Mouse (Mus musculus): ENCODE data around the gene Pknox2. TPM values are rescaled to one million over a fixed set of nuclear protein-coding genes. Genes with fewer than 3 reads are reported as not detected.
A peak's percentile ranks its signal among the peaks of the same experiment; 100 is the strongest.

The Pknox2 gene
- polyA plus RNA-seq, 1 experiment from 2014 or later, result 27.1 TPM

DNA sequence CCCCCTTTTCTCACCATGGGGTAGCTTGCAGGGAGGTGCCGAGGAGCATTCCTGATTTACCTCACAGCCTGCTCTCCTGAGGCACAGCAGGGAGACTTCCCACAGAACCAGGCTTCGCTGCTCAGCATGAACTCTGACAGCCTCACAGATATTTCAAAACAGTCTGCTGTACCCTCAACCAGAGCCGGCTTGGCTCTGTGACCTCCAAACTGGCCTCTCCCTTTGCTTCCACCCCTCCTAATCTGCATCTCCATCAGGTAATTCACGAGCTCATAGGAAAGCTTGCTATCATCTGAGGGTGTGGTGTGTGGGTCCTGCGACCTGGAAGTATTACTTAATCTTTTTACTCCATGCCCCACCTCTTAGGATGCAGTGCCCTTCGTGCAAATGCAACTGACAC is 142.5 kb downstream of the Pknox2 start:
- Histone ChIP-seq H3K4me2 (no peak overlapping the region), H3K4me3 (replicated peaks) (no peak overlapping the region), H3K9me3 (no peaks in the 10 kb centered on the region), H3K36me3 (replicated peaks) (no peaks in the 10 kb centered on the region), H3K27ac (no peak overlapping the region), H3K27me3 (0 out of 2 replicates have a peak, but pooled peaks cover 6% of the 10 kb centered on the region), H3K9ac (no peak overlapping the region), H3K4me1 (peaks cover 53% of the 10 kb centered on the region)
- ATAC-seq (ENCODE audit: low FRiP score), result no peak
- 34% methylated on average over 6 of the region's 6 CpGs for WGBS

DNA sequence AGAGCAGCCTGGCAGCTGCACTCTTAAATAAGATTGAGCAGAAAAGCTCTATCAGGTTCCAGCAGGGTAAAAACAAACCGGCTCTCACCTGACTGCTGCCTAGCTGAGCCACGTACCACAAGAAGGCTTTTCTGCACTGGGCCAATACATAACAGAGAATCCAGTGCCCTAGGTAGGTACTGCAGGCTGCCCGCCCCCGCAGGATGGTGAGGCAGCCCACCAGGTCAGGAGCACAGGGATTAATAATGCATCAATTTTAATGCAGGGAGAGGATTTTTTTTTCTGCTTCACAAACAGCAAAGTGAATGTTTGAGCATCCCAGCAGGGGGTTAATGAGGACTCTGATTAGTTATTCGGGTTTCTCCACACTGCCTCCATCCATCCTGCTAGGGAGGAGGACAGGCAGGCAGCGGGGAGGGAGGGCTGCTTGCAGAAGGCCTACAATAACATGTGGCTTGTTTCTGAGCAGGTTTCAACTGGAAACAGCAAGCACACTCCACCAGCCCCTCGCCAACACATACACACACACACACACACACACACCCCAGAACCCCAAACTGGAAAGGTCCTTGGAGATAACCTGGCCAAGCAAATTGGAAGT is 145.2 kb downstream of the Pknox2 start:
- 8% methylated on average over 7 of the region's 7 CpGs for WGBS
- peak; percentile 87 for ATAC-seq (ENCODE audit: low FRiP score)
- 0 out of 2 replicates have a peak, but pooled peaks cover 6% of the 10 kb centered on the region for H3K27me3 ChIP-seq
- H3K4me1 ChIP-seq, result peaks cover 44% of the 10 kb centered on the region
- H3K4me2 ChIP-seq, result peak overlapping the region; percentile 6
- no peak overlapping the region for H3K4me3 ChIP-seq (replicated peaks)
- no peak overlapping the region for H3K9ac ChIP-seq
- H3K36me3 ChIP-seq (replicated peaks), result no peaks in the 10 kb centered on the region
- H3K9me3 ChIP-seq, result no peaks in the 10 kb centered on the region
- H3K27ac ChIP-seq, result peak overlapping the region; percentile 85

DNA sequence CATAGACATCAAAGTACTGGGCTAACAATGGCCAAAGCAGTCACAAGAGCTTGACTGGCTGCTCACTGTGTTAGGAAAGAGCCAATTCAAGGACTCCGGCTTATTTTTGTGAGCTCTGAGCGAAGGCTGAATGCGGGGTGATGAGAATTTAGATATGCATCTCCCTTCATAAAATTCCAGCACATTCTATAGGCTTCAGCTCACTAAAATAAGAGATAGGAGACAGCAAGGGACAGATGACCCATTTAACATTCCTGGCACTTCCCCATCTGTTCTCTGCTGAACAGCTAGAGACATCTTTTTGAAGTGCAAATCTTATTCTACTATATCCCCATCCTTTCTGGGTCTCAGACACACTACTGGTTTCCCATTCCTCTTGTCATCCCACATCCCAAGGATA is 147.8 kb downstream of the Pknox2 start:
- H3K4me1 ChIP-seq, result peaks cover 28% of the 10 kb centered on the region
- no peaks in the 10 kb centered on the region for H3K9me3 ChIP-seq
- ATAC-seq (ENCODE audit: low FRiP score), result no peak
- no peak overlapping the region for H3K4me3 ChIP-seq (replicated peaks)
- H3K4me2 ChIP-seq, result no peak overlapping the region
- H3K27me3 ChIP-seq, result 0 out of 2 replicates have a peak, but pooled peaks cover 4% of the 10 kb centered on the region
- WGBS, result 87% methylated on average over 3 of the region's 3 CpGs
- H3K9ac ChIP-seq, result no peak overlapping the region
- no peaks in the 10 kb centered on the region for H3K36me3 ChIP-seq (replicated peaks)
- no peak overlapping the region for H3K27ac ChIP-seq

DNA sequence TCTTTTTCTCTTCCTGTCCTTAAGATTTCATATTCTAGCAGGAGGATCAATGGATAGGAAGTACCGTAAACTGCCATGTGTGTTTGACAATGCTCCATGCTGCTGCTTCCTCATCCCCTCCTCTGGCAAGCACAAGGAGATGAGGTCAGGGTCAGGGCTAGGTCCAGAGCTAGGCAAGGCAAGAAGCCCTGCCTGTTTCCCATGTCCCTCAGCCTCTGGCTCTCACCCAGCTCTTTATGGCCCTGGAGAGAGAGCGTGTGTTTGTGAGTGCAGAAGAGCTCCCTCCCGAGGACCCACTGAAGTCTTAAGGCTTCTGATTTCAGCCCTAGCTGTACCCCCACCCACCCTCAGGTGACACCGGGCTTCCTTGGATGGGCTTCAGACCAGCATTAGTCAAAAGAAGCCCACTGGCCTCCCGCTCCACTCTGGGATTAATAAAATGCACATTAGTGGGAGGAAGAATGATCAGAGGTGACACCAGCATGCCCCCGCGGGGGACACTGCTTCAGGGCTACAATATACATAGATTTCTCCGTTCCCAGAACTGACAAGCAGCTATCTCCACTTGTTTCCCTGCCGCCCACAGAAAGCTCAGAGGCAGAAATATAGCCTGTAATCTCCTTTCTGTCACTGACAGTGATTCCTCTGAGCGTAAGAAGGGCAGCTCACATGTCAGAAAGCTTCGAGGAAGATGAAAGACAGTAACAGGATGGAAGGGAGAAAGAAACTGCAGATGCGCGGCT is 156.4 kb downstream of the Pknox2 start:
- H3K4me3 ChIP-seq (replicated peaks), result no peak overlapping the region
- peaks cover 16% of the 10 kb centered on the region for H3K4me1 ChIP-seq
- 0 out of 2 replicates have a peak overlapping the region, but pooled peaks have one; percentile 4 for H3K27ac ChIP-seq
- H3K27me3 ChIP-seq, result no peaks in the 10 kb centered on the region
- no peak overlapping the region for H3K4me2 ChIP-seq
- no peaks in the 10 kb centered on the region; the same call in 1 of the 2 replicates for H3K36me3 ChIP-seq (replicated peaks)
- no peaks in the 10 kb centered on the region for H3K9me3 ChIP-seq
- H3K9ac ChIP-seq, result no peak overlapping the region
- no peak for ATAC-seq (ENCODE audit: low FRiP score)
- WGBS, result 76% methylated on average over 13 of the region's 13 CpGs

DNA sequence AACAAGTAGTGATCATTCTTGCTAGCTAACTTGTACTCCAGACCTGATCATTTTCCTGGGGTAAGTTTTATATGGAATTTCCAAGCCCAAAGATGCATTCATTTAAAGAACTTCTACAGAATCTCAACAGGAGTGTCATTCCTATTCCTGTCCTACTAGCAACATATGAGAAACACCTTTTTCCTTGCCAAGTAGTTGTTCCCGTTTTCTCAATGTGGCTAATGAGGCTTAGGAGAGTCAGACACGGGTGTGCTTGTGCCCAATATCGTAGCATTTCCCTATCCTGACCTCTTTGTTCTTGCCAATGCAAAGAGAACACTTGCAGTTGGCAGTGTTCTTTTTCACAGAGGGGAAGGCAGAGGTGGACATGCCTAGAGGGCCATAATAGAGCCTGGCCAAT is 157.2 kb downstream of the Pknox2 start:
- no peak for ATAC-seq (ENCODE audit: low FRiP score)
- Histone ChIP-seq H3K4me2 (no peak overlapping the region), H3K4me3 (replicated peaks) (no peak overlapping the region), H3K9me3 (no peaks in the 10 kb centered on the region), H3K27me3 (no peaks in the 10 kb centered on the region), H3K27ac (no peak overlapping the region), H3K36me3 (replicated peaks) (no peaks in the 10 kb centered on the region; the same call in 1 of the 2 replicates), H3K9ac (no peak overlapping the region), H3K4me1 (peaks cover 20% of the 10 kb centered on the region)
- whole genome bisulfite sequencing, result 88% methylated on average over 3 of the region's 3 CpGs

DNA sequence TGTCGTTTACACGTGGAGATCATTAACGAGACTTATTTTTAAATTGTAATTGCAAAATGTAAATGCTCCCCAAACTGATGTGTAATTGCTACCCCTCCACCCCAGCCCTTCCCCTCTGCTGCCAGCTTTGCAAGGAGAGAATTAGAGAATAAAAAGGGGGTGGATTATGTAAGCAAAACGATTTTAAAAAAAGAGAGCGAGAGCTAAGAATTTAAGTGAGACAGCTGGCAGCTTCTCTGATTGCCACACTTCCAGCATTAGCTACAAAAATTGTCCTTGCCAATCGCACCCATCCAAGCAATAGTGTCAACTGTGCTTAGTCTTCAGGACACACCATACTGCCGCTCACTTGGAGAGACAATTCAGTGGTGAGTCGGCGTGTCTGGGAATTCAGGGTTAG is 162.0 kb downstream of the Pknox2 start:
- Histone ChIP-seq H3K4me2 (no peak overlapping the region), H3K9ac (no peak overlapping the region), H3K36me3 (replicated peaks) (no peaks in the 10 kb centered on the region; the same call in 1 of the 2 replicates), H3K27ac (no peak overlapping the region), H3K4me3 (replicated peaks) (no peak overlapping the region), H3K27me3 (no peaks in the 10 kb centered on the region), H3K9me3 (no peaks in the 10 kb centered on the region), H3K4me1 (peaks cover 6% of the 10 kb centered on the region; the same call in 1 of the 2 replicates)
- 71% methylated on average over 9 of the region's 9 CpGs for WGBS
- ATAC-seq (ENCODE audit: low FRiP score), result no peak

DNA sequence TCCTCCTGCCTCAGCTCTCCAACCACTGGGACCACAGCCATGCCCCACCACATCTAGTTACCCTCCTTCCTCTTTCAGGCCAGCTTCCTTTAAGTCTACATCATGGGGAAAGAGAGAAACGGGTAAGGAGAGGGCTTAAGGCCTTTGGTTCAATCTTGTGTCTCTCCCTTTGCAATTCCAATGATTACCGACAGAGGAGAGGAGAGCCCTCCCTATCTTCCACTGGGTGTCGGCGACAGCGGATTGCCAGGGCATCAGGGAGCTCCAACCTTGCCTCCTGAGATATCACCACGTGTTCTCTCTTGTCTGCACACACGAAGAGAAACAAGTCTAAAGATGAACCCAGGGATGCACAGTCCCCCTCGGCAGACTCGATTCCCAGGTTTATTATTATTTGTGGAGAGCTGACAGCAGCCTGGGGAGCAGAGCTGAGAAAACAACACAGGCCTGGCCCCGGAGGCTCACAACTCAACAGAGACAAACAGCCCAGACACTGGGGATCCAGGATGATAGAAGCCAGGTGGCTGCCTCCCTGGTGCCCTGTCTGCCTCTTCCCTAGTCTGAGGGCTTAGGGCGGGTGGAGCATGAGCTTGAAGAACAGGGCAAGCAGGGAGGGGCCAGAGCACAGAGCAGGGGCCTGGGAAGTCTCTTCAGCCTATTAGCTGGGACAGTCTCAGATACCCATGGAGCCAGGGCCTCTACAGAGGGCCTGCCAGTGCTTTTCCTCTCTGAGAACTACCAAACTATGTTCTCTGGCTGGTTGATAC is 170.4 kb downstream of the Pknox2 start:
- Histone ChIP-seq H3K4me1 (peaks cover 35% of the 10 kb centered on the region), H3K27ac (no peak overlapping the region), H3K4me2 (no peak overlapping the region), H3K36me3 (replicated peaks) (no peaks in the 10 kb centered on the region), H3K4me3 (replicated peaks) (no peak overlapping the region), H3K9ac (no peak overlapping the region), H3K9me3 (no peaks in the 10 kb centered on the region), H3K27me3 (0 out of 2 replicates have a peak, but pooled peaks cover 3% of the 10 kb centered on the region)
- no peak for ATAC-seq (ENCODE audit: low FRiP score)
- WGBS, result 53% methylated on average over 11 of the region's 11 CpGs

DNA sequence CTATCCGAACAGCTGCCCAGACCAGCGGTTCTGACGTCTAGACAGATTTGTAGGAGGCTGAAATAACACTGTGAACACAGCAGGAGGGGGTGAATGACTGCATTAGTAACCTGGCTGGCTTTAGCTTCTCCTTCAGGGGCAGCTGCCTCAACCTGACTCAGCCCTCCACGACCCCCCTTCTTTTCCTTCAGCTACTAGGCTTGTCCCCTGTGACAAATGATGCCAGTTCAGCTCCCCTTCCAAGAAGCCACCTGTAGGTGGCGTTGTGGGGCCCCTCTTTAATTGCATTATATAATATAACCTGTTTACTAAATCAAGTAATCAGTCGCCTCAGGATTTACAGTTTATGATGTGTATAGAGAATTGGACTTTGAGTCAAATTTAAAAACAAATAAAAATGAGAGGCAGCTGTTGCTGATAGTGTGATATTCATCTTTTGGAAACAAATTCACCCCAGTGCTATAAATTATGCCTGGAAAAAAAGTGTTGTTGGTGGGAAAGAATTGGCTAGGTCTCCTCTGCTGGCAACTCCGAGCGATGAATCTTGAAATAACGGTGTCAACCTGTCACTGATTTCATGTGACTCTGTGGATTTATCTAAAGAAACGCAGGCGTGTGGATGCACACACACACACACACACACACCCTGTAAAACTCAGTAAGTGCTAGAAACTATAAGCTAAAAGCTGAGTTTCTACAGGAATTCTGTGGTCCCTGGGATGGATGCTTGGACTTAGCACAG is 173.6 kb downstream of the Pknox2 start:
- H3K4me1 ChIP-seq, result peaks cover 43% of the 10 kb centered on the region
- H3K27me3 ChIP-seq, result 0 out of 2 replicates have a peak, but pooled peaks cover 8% of the 10 kb centered on the region
- no peak overlapping the region for H3K27ac ChIP-seq
- 58% methylated on average over 11 of the region's 11 CpGs for WGBS
- H3K9me3 ChIP-seq, result no peaks in the 10 kb centered on the region
- no peak overlapping the region for H3K4me2 ChIP-seq
- no peak overlapping the region for H3K9ac ChIP-seq
- ATAC-seq (ENCODE audit: low FRiP score), result no peak
- H3K36me3 ChIP-seq (replicated peaks), result no peaks in the 10 kb centered on the region
- H3K4me3 ChIP-seq (replicated peaks), result no peak overlapping the region

DNA sequence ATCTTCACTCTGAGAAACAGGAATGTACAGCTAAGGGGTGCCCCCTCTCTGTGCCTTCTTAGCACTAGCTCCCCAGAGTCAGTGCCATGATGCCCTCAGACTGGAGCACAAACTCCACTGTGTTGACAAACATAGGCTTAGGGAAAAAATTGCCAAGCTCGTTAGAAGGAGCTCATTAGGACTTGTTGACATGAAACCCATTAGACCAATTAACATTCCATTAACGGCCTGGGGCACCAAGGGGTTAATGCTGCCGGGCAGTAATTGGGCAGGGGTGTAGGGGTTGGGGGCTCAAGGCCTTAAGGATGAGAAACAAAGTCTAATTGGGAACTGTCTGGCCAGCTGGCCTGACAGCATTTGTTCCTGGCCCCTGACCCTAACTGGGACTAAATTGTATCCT is 175.1 kb downstream of the Pknox2 start:
- Histone ChIP-seq H3K9ac (no peak overlapping the region), H3K9me3 (no peaks in the 10 kb centered on the region), H3K4me2 (no peak overlapping the region), H3K4me3 (replicated peaks) (no peak overlapping the region), H3K36me3 (replicated peaks) (0 out of 2 replicates have a peak, but pooled peaks cover 4% of the 10 kb centered on the region), H3K4me1 (peaks cover 46% of the 10 kb centered on the region), H3K27ac (no peak overlapping the region), H3K27me3 (0 out of 2 replicates have a peak, but pooled peaks cover 8% of the 10 kb centered on the region)
- peak; percentile 19; the same call in 1 of the 2 replicates for ATAC-seq (ENCODE audit: low FRiP score)
- WGBS, result 2% methylated on average over 3 of the region's 3 CpGs

DNA sequence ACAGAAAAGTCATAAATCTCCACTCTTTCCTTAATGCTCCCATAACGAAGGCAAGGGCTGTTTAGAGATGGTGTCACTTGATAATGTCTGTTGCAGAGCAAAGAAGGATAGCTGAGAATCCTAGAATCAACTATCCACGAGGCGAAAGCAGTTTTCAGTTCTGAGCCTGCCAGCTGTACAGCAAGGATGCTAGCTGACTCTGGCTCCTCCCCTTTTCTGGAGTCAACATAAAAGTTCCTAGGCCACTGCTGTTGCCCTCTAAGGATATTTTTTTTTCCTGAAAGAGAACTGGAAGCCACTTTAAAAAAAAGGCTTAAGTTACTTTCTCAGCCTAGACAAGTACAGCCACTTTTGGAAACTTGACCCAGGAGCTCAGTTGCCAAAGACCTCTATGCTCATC is 176.1 kb downstream of the Pknox2 start:
- no peaks in the 10 kb centered on the region for H3K9me3 ChIP-seq
- no peak overlapping the region for H3K4me2 ChIP-seq
- 39% methylated on average over 3 of the region's 3 CpGs for WGBS
- H3K9ac ChIP-seq, result no peak overlapping the region
- H3K36me3 ChIP-seq (replicated peaks), result 0 out of 2 replicates have a peak, but pooled peaks cover 4% of the 10 kb centered on the region
- peaks cover 49% of the 10 kb centered on the region for H3K4me1 ChIP-seq
- no peak overlapping the region for H3K4me3 ChIP-seq (replicated peaks)
- ATAC-seq (ENCODE audit: low FRiP score), result no peak
- H3K27me3 ChIP-seq, result 0 out of 2 replicates have a peak, but pooled peaks cover 8% of the 10 kb centered on the region
- H3K27ac ChIP-seq, result no peak overlapping the region

DNA sequence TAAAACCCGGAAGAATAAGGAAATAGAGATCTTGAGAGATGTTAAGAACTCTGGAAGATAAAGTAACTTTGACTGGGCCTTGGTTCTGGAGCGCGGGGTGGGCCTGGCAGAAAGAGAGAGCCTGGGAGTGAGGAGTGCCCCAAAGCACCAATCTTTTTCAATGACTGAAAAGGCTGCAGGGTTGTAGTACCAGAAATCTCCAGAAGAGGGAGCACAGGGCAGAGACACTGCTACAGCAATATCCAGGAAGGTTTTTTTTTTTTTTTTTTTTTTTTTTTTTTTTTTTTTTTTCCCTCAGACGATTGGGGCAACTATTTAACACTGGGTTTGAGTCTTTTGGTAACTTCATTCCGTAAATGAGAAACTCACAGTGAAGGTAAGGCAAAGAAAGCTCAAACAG is 176.6 kb downstream of the Pknox2 start:
- no peak overlapping the region for H3K4me2 ChIP-seq
- 7% methylated on average over 5 of the region's 5 CpGs for WGBS
- H3K4me1 ChIP-seq, result peaks cover 44% of the 10 kb centered on the region
- no peak overlapping the region for H3K4me3 ChIP-seq (replicated peaks)
- 0 out of 2 replicates have a peak, but pooled peaks cover 8% of the 10 kb centered on the region for H3K27me3 ChIP-seq
- no peak overlapping the region for H3K27ac ChIP-seq
- H3K9ac ChIP-seq, result no peak overlapping the region
- 0 out of 2 replicates have a peak, but pooled peaks cover 4% of the 10 kb centered on the region for H3K36me3 ChIP-seq (replicated peaks)
- no peaks in the 10 kb centered on the region for H3K9me3 ChIP-seq
- ATAC-seq (ENCODE audit: low FRiP score), result 0 out of 2 replicates have a peak, but pooled peaks have one; percentile 15
